Mouse (Mus musculus) adrenal gland, adult 18-20 months (tissue): ENCODE measurements around the gene Hsf3. TPM values are rescaled to one million over a fixed set of nuclear protein-coding genes. Genes with fewer than 3 reads are reported as not detected.
"Not testable (repeated sequence)": the region's sequence is repeated elsewhere in the genome, so short reads cannot be mapped to it uniquely, and the experiment has no call there.

ENCODE experiments used
- DNase-seq, 2 experiments: peaks; one replicate each; pipeline ENCODE4 v3.0.0; 2021 to 2022; ENCODE audit warnings: low spot score in 2 of 2
- long read RNA-seq, 2 experiments: library from polyadenylated mRNA; stranded (forward); transcript quantifications; one replicate each; pipeline ENCODE4 v2.0.0; 2021
- total RNA-seq, 2 experiments: library from RNA; stranded (reverse); gene quantifications; 1 replicate in 1 of 2; 2 replicates in 1 of 2; pipeline ENCODE4 v1.2.3; 2021

Hsf3 gene
- total RNA-seq, result under 1 TPM in 1 of 2 experiments, not detected in 1; 0.19 TPM
- long read RNA-seq, experiment 1, result 0 reads
- long read RNA-seq, experiment 2, result 0 reads

DNA sequence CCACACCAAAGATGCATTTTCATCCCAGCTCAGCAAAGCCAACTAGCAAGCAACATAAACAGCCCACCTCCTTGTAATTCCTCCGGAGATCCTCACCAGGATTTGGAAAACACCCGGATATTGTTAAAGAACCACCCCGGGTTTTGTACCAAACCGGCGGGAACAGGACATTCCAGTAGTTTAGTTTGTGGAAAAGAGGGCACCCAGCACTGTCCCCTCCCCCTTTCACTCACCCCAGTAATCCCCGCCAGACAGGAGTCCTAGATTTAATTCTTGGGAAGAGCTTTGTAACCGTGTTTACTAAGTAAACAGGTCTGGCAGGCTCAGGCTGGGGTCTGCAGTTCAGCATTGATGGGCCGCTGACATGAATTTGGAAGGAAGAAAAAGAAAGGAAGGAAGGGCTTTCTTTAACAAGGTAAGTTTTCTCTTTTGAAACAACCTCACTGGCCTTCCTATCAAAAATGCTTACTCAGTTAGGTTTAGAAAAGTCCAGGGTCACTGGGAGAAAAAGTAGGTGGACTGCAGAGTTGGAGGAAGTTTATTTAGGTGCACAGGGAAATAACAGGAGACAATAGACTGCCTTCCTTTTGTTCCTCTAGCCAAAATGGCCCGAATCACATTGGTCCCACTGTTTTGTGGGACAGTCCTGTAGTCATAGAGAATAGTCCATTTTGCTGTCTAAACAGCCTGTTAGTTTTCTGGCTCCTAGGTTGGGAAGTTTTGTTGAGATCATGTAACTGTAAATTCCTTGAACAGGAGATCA lies at the start of gene Hsf3:
Hsf3 (minus strand) TSS at position 94 of the 763 bp plus-strand sequence.
- DNase-seq, result no peak

DNA sequence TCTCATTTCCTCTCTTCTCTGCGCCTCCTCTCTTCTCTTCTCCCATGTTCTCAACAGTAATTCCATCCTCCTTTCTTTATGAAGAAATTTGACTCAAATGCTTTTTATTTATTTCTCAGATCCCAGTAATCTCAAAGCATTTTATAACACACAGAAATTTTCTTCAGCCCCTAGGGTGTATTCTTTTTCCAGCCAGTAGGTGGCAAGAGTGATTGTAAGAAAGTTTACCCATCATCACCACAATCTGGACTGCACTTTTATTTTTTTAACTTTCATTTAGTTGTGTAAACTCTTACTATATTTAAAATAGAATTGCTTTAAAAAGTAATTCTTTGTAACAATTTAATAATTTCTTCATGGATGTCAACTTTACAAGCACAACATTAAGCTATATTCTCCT lies 45.5 kb upstream of the Hsf3 start:
- no peak for DNase-seq

DNA sequence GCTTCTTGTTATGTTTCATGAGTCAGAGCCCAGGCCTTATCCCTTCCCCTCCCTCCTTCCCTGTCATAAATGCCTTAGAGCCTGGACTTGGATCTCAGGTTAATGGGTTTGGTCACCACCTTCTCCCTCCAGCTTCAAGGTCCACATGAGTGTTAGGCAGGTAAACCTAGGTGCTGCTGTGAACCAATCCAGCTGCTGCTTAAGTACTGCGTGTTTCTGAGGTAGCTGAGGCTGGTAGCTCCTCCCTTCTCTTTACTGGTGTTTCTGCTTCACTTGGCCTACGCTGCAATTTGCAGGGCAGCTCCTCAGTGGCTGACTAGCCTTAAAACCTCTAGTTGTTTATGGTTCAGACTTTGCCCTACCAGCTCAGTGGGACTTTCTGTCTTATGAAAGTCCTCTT lies 945 bp downstream of the Hsf3 start, which contains the start of gene Heph:
Heph (plus strand) TSS at position 211 of the 400 bp plus-strand sequence.
- no peak for DNase-seq

DNA sequence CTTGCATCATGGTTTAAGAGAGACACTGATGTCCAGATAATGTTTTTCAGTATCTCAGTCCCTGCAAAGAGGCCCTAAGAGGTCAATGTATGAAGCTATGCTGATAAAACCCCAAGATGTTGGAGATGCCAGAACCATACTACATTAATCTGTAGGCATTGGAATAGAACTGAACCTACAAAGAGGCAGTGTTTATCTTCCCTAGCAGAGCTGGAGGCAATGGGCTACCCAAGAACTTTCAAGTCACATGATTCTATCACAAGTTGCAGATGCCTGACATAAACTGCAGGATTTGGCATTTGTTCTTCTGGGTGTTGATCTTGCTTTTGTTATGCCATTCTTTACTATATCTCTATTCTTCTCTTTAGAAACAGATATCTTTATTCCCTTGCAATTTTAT lies 36.7 kb downstream of the Hsf3 start:
- DNase-seq, result no peak

DNA sequence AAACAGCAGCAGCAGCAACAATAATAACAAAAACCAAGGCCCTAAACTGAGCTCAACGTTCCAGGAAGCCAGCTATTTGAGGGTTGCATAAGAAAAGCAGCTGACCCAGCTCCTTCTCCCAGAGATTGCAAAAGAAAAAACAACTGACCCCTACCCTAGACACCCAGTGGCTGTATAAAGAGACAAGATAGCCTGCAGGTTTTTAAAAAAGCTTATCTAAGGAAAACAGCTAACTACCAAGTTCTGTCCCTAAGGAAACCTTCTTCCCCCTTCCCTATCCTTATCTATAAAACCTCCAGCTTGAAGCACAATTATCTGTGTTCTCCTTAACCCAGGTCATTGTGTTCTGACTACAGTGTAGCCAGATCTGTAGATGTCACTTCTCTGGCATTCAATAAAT lies 38.4 kb downstream of the Hsf3 start:
- DNase-seq, result no peak

DNA sequence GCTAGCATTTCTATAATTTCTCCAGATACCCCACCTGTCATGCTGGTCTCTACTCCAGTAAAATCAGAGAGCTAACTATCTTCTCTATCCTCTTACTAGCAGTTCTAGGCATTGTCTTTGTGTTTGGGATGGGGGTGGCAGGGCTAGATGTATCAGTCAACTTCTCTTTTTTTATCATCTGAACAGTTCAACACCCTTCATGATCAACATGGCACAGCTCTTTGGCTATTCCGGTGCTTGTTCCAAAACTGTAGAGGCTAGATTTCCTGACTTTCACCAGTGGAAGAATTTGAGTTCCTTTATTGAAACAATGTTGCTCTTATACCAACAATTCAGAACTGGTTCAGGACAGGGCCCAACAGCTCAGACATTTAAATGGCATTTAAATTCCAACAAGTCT lies 39.1 kb downstream of the Hsf3 start:
- no peak for DNase-seq

DNA sequence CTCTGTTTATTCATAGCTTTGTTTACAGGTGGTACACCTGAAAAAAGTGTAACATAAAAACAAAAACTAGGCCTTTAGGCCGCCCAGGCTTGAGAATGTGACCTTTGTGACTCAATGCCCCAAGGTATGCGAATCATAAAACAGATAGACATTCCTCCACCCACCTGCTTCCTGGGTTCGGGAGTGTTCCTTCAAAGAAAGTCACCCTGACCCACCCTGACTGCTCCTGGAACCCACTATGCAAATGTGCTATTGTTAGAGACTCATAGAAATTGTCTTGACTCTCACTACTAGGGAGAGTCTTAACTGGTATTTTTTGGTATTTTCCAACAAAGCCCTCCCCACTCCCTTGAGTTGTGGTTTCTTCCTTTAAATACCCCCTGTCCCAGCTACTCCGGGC lies 40.7 kb downstream of the Hsf3 start:
- DNase-seq, result not testable (repeated sequence)

DNA sequence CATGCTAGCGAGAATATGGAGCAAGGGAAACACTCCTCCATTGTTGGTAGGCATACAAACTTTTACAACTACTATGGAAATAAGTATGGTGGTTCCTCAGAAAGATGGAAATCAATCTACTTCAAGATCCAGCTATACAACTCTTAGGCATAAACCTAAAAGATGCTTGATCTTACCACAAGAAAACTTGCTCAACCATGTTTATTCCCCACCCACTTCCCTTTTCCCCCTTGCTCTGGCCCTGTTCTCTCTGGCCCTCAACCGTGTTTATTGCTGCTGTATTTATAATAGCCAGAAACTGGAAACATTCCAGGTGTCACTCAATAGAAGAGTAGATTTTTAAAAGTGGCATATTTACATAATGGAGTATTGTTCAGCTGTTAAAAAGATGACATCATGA lies 117.0 kb downstream of the Hsf3 start:
- no peak for DNase-seq

DNA sequence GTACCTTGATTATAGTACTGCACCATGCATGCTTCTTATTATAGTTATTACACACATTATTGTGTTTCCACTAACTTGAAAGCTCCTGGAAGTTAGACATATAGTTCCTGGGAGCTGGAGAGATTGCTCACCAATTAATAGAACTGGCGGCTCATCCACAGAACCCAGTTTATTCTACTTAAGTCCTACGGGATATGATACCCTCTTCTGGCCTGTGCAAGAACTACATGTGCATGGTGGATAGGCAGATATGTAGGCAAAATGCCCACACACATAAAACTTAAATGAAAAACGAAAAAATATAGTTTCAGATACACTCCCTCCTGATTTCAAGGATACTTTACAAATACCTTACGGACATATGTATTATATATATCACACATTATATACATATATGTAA lies 126.3 kb downstream of the Hsf3 start:
- no peak for DNase-seq

DNA sequence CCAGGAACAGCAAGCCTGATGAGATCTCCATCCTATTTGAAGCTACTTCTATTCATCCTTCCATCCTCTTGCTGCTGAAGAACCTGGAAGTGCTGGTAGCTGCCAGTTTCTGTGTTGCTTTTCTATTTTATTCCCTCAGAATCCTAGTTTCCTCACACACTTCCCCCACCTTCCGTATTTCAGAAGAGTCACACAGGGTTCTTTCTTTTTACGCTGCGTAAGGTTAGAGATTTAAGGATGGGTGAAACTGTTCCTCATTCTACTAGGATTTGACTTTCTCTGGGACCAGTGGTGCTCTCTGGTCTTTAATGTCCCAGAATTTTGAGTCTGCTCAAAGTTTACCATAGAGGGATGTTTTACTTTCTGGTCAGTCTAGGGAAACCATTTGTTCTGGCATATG lies 162.8 kb downstream of the Hsf3 start, which contains the start of gene Vsig4:
Vsig4 (minus strand) TSS at position 101 of the 400 bp plus-strand sequence.
- no peak for DNase-seq

DNA sequence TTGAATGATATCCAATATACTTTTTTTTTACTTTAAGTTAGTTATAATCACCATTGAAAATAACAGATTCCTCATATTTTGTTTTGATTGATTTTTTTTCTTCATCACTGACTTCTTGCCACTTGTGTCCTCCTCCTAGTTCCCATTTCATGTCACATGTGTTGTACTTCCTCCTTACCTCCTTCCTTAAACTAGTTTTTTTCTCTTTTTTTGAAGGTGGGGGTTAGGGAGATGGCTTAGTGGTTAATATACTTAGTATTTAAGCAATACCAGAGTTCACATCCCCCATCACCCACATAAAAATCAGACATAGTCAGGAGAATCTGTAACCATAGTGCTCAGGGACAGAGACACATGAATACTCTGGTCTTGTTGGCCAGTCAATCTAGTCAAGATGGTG lies 199.6 kb downstream of the Hsf3 start:
- DNase-seq, result no peak

Other genes starting within 250 kb of the Hsf3 start
- under 1 TPM in 1 of 2 experiments, not detected in 1; 0.35 TPM for gene Vsig4, start 162.9 kb downstream of the Hsf3 start, total RNA-seq
- 1 to 10 TPM; 4.4 to 8.2 TPM for gene Heph, start 935 bp downstream of the Hsf3 start, total RNA-seq